Mouse (Mus musculus) adrenal gland, postnatal 25 days (tissue): ENCODE results near the gene Gm11168. TPM values are rescaled to one million over a fixed set of nuclear protein-coding genes. Genes with fewer than 3 reads are reported as not detected.
"Not testable (repeated sequence)": the region's sequence is repeated elsewhere in the genome, so short reads cannot be mapped to it uniquely, and the experiment has no call there.

ENCODE experiments used
- DNase-seq: peaks from one replicate; pipeline ENCODE4 v3.0.0; 2021; ENCODE audit warnings: mixed read lengths
- long read RNA-seq: library from polyadenylated mRNA; stranded (forward); transcript quantifications from one replicate; pipeline ENCODE4 v2.0.0, GENCODE M21; 2021
- total RNA-seq: library from RNA; stranded (reverse); gene quantifications from 2 replicates; pipeline ENCODE4 v1.2.3, GENCODE M21; 2021

The Gm11168 gene
- 1.5 TPM in 1 of 2 replicates, not detected in the other for total RNA-seq
- long read RNA-seq: 0 reads

GRCm38 (mm10) chr9:3002794-3003396, at the start of gene Gm11168:
TSS of gene Gm11168 (plus strand) at chr9:3003346.
- DNase-seq: not testable (repeated sequence)

- DNase-seq: not testable (repeated sequence)
Measured at GRCm38 (mm10) chr9:3000445-3000972, 2.6 kb upstream of the Gm11168 start, which contains the start of gene Gm10722. TSS of gene Gm10722 (plus strand) at chr9:3000922.

- not testable (repeated sequence) for DNase-seq
Measured at GRCm38 (mm10) chr9:3001006-3001405, 2.1 kb upstream of the Gm11168 start.

- DNase-seq: peak; percentile 100
Measured at GRCm38 (mm10) chr9:3001948-3002659, 1.0 kb upstream of the Gm11168 start.

GRCm38 (mm10) chr9:3006179-3006578, 3.0 kb downstream of the Gm11168 start:
- not testable (repeated sequence) for DNase-seq

GRCm38 (mm10) chr9:3006636-3007035, 3.5 kb downstream of the Gm11168 start:
- not testable (repeated sequence) for DNase-seq

GRCm38 (mm10) chr9:3007272-3007671, 4.1 kb downstream of the Gm11168 start:
- DNase-seq: not testable (repeated sequence)

- not testable (repeated sequence) for DNase-seq
Measured at GRCm38 (mm10) chr9:3009331-3009730, 6.2 kb downstream of the Gm11168 start.

GRCm38 (mm10) chr9:3012054-3012621, 9.0 kb downstream of the Gm11168 start:
- DNase-seq: not testable (repeated sequence)

GRCm38 (mm10) chr9:3012733-3013279, 9.7 kb downstream of the Gm11168 start, which contains the start of gene Gm10721:
TSS of gene Gm10721 (plus strand) at chr9:3013140.
- DNase-seq: not testable (repeated sequence)

- not testable (repeated sequence) for DNase-seq
Measured at GRCm38 (mm10) chr9:3015354-3015753, 12.2 kb downstream of the Gm11168 start, which contains the start of gene Gm10720. TSS of gene Gm10720 (plus strand) at chr9:3015654.

GRCm38 (mm10) chr9:3015896-3016295, 12.8 kb downstream of the Gm11168 start:
- not testable (repeated sequence) for DNase-seq

GRCm38 (mm10) chr9:3017108-3017507, 14.0 kb downstream of the Gm11168 start, which contains the start of gene Gm10719:
TSS of gene Gm10719 (plus strand) at chr9:3017408.
- not testable (repeated sequence) for DNase-seq

GRCm38 (mm10) chr9:3018944-3019343, 15.8 kb downstream of the Gm11168 start:
- DNase-seq: peak; percentile 90

GRCm38 (mm10) chr9:3019835-3020727, 16.9 kb downstream of the Gm11168 start:
- peak; percentile 78 for DNase-seq

GRCm38 (mm10) chr9:3022316-3023008, 19.3 kb downstream of the Gm11168 start:
- not testable (repeated sequence) for DNase-seq

GRCm38 (mm10) chr9:3023312-3023984, 20.3 kb downstream of the Gm11168 start, which contains the start of gene Gm10718:
TSS of gene Gm10718 (plus strand) at chr9:3023547.
- DNase-seq: not testable (repeated sequence)

GRCm38 (mm10) chr9:3023985-3024648, 21.0 kb downstream of the Gm11168 start:
- not testable (repeated sequence) for DNase-seq

- not testable (repeated sequence) for DNase-seq
Measured at GRCm38 (mm10) chr9:3024912-3025467, 21.8 kb downstream of the Gm11168 start, which contains the start of gene Gm10717. TSS of gene Gm10717 (plus strand) at chr9:3025417.
